Mouse (Mus musculus) kidney, postnatal 4 days (tissue): ENCODE results near the gene Ddc.

Source experiments
- DNase-seq, 2 experiments: peaks; one replicate each; pipeline ENCODE4 v3.0.0; 2021; ENCODE audit warnings: mixed read lengths in 2 of 2

The Ddc gene

GRCm38 (mm10) chr11:11822181-11823095 is 75.5 kb downstream of the Ddc start:
- peak; percentile 53 to 66 for DNase-seq

DNA sequence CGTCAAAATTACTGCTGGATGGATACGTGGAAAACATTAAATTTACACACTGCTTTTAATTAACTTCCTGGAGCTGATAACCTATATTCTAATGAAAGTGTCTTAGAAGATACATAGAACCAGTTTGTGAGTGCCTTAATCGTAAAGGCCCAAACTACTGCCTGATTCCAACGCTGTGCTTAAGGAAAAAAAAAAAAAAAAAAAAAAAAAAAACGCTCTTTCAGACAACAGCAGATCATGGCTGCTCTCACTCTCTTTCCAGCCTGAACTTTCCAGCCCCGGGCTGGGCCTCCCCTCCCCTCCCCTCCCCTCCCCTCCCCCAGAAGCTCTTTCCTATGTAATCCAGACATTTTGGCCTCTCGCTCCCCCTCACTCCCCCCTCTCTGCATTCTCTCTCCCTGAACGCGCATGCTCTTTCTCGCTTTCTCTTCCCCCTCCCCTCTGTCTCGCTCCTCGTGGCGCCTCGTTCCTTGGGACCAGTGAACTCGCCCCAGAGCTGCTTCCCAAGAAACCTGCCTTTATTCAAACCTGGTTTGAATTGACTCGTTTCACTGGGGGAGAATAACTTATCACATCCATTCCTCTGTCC is 76.5 kb downstream of the Ddc start:
- peak; percentile 77 to 85 for DNase-seq

DNA sequence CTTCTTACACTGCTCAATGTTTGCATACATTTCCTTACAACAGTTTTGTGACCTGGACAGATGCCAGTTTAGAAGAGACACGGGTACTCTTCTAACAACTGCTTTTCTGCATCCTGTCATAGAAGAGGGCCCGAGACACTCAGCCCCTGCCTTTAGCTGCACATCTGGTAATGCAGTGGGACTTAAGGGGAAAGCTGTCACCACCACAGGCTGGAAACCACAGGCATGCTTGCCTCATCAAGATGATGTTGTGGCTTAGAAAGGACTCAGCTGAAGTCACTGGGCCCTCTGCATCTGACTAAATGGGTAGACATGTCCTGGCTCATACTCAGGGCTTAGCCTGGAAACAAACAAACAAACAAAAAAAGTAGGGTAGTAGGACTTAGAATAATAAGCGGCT is 77.2 kb downstream of the Ddc start:
- no peak for DNase-seq

- DNase-seq: peak; percentile 71 to 83
These were observed 77.7 kb downstream of the Ddc start for GRCm38 (mm10) chr11:11820251-11820650.

- DNase-seq: no peak
These were observed 78.7 kb downstream of the Ddc start for GRCm38 (mm10) chr11:11819206-11819605.

GRCm38 (mm10) chr11:11818797-11819196 is 79.1 kb downstream of the Ddc start:
- no peak for DNase-seq

GRCm38 (mm10) chr11:11815737-11816136 is 82.2 kb downstream of the Ddc start:
- DNase-seq: no peak

GRCm38 (mm10) chr11:11811906-11812480 is 86.0 kb downstream of the Ddc start:
- DNase-seq: peak; percentile 85 to 89

DNA sequence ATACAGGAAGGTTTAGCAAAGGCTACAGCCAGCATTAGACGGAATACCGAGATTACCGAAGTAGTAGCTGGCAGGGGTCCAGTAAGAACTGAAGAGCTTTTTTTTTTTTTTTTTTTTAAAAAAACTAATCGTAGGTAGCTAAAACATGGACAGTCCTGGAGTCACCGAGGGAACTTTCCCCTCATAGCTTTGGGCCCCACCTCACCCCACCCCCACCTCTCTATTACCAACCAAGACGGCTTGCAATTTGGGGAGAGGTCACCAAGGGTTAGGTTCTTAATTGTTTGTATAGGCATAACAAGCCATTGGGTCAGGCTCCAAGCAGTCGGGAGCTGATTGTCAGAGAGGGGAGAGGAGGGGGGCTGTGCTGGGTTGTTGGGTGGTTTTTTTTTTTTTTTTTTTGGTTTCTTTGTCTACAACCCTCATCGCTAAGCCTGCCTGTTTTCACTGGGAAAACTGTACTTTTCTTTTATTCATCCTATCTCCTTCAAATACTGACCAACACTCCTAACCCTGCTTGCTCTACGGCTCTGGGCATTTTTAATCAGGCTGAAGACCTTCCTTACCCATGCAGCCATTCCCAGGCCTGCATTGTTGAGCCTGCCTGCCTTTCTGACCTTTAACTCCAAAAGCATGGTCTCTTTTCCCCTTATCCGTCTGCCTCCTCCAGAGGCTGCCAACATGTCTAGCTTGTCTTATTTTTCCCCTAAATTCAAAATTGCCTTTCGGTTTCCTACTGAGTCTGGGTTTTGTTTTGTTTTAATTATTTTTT is 88.4 kb downstream of the Ddc start:
- DNase-seq: peak in 1 of 2 experiments; percentile 47

DNA sequence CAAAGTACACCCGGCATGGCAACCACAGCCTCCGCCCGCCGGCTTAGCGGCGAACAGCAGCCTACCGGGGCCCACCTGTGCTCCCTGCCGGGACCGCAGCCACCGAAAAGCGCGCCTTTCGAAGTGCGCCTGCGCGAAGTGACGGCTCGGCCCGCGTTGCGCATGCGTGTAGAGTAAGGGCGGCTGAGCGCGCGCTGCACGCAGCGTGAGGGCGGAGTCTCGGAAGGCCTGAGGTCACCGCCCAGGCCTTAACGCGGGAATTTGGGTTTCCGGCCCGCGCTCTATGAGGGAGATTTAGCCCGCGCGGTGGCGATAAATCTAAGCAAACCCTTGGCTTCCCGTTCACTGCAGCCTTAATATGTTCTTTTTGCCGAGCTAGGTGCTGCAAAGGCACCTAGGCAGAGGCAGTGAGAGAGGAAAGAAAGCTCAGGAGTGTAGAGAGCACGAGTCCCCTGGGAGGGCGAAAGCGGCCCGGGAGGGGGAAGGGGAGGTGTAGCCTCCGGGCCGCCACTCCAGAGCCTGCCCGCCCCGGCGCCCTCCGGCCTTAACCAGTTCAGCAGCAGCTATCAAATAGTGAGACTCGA is 89.0 kb downstream of the Ddc start, which contains the start of gene Fignl1:
Gene Fignl1 (minus strand): TSS at position 143 of the 584 bp plus-strand sequence.
- peak; percentile 97 to 98 for DNase-seq

- DNase-seq: no peak
These were observed 89.7 kb downstream of the Ddc start for GRCm38 (mm10) chr11:11808035-11808819.

DNA sequence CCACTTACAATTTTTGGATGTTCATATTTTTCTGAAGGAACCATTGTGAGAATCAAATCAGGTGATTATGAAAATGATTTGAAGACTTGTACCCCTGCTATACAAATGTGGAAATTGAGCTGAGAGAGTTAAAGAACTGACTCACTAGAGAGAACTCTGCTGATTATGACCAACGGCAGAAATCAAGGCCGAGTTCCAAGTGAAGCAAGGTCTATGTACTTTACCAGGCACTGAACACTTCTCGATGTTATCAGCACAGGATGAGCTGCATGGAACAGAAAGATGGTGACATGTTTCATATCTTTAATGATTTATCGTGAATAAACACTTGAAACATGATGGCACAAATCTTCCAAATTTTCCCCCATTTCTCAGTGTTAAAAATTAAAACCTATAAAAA is 92.0 kb downstream of the Ddc start:
- DNase-seq: no peak

DNA sequence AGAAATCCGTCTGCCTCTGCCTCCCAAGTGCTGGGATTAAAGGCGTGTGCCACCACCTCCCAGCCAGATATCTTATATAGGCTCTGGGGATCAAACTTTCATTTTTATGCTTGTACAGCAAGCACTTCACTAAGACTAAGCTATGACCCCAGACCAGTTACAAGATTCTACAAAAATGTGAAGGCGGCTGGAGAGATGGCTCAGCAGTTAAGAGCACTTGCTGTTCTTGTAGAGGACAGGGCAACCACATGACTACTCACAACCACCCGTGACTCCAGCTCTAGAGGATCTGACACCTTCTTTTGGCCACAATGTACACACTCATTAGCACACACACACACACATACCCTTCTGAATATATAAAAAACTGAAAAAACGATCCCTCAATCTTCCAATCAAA is 93.5 kb downstream of the Ddc start:
- no peak for DNase-seq

DNA sequence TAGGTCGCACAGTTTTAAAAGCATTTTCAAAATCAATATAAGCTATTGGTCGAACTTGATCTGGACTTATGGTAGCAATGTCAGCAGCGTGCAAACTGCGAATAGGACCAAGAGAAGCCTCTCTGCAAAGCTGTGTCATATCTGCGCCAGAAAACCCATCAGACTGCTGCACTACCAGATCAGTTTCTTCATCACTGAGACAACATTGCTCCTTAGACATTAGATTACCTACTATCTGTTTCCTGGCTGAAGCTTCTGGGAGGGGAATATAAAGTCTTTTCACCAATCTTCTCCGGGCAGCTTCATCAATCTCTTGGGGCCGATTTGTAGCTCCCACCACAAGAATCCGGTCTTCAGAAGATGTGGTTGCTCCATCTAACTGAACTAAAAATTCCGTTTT is 96.9 kb downstream of the Ddc start:
- DNase-seq: no peak

DNA sequence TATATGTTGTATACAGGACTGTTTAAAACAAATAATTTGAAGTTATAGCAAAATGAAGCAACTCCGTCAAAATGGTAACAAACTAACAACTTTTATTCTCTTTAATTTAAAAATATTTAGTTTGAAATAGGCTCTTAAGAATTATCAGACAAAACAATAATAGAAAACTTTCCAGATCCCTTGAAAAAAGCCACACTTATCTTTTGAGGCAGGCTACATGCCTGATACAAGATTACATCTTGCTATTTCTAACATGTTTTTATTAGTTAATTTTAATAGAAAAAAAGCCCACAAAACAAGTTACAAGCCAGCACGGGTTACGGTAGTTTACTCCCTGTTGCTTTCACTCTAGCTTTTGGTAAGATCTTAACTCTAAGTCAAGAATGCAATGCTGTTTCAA is 97.6 kb downstream of the Ddc start:
- no peak for DNase-seq

- DNase-seq: no peak
These were observed 99.3 kb downstream of the Ddc start for GRCm38 (mm10) chr11:11798690-11799089.

- DNase-seq: no peak
These were observed 103.3 kb downstream of the Ddc start for GRCm38 (mm10) chr11:11794626-11795025.

- peak; percentile 86 to 88 for DNase-seq
These were observed 109.4 kb downstream of the Ddc start for GRCm38 (mm10) chr11:11788521-11788974.

GRCm38 (mm10) chr11:11785457-11785856 is 112.5 kb downstream of the Ddc start:
- DNase-seq: no peak

- no peak for DNase-seq
These were observed 116.2 kb downstream of the Ddc start for GRCm38 (mm10) chr11:11781728-11782127.

- no peak for DNase-seq
These were observed 119.6 kb downstream of the Ddc start for GRCm38 (mm10) chr11:11778345-11778744.

GRCm38 (mm10) chr11:11777796-11778195 is 120.1 kb downstream of the Ddc start:
- no peak for DNase-seq
